Mouse (Mus musculus): Measurements from ENCODE around the gene Trim43b.
"Not testable (repeated sequence)": the region's sequence is repeated elsewhere in the genome, so short reads cannot be mapped to it uniquely, and the experiment has no call there.

The Trim43b gene

GRCm38 (mm10) chr9:89092735-89093134 is at the start of gene Trim43b:
Trim43b (minus strand) TSS chr9:89092835.
- DNase-seq: not testable (repeated sequence)

- not testable (repeated sequence) for DNase-seq
These were observed 11.9 kb upstream of the Trim43b start for GRCm38 (mm10) chr9:89104576-89104975.

DNA sequence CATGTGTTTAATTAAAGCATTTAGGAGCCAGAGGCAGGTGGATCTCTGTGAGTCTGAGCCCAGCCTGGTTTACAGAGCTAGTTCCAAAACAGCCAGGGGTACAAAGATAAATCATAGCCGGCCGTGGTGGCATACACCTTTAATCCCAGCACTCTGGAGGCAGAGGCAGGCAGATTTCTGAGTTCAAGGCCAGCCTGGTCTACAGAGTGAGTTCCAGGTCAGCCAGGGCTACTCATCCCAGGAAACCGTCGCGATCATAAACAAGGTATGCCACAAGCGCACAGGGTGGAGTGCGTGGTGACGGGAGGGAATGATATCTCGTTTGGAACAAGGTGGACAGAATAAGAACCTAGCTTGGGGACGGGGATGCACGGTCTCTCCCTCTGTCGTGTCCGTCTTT is 5.9 kb downstream of the Trim43b start:
- not testable (repeated sequence) for DNase-seq

- DNase-seq: not testable (repeated sequence)
These were observed 13.0 kb downstream of the Trim43b start for GRCm38 (mm10) chr9:89079637-89080036.

DNA sequence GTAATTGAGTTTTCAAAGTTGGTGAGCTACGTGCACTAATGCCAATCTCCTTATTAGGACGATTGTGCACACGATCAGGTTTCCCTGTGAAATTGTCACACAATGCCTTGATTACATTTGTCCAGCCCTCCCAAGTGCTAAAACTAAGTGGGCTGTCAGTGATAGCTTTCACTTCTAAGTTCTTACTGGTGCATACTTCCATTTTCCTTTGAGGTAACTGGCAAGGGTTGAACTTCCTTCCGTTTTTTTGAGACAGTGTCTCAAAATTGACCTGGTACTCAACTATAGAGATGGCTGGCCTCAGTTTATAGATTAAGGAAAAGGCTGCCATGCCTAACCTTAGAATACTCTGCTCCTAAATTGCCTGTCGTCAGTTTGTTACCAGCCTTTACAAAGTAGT is 16.1 kb downstream of the Trim43b start:
- not testable (repeated sequence) for DNase-seq

DNA sequence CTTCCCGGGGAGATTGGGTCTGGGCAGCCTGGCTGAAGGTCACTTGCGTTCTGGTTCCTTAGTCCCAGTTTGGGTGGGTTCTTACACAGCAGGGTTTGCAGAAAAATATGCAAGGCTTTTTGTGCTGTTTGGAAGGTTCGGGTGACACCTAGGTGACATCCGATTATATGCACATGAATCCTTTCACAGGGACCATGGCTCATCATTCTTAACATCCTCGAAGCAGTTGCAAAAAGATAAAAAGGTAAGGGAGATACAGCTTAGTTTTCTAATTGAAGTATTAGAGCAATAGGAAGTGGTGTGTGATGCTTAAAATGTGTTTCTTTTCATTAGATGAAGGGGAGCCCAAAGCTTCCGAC is 25.5 kb downstream of the Trim43b start:
- DNase-seq: not testable (repeated sequence)

GRCm38 (mm10) chr9:89066378-89067142 is 26.1 kb downstream of the Trim43b start:
- DNase-seq: peak; percentile 78 to 84
